Mouse (Mus musculus) stomach, postnatal 0 days (tissue): ENCODE measurements around the gene Irf2bpl.

Source experiments
- CTCF ChIP-seq: IDR thresholded peaks from 2 replicates; pipeline ENCODE4 v1.5.1; 2016; ENCODE audit warnings: antibody characterized with exemption, low read depth, mild to moderate bottlenecking, moderate library complexity
- EP300 ChIP-seq: optimal IDR thresholded peaks from 2 replicates; pipeline ENCODE3; 2016; ENCODE audit warnings: antibody characterized with exemption

DNA sequence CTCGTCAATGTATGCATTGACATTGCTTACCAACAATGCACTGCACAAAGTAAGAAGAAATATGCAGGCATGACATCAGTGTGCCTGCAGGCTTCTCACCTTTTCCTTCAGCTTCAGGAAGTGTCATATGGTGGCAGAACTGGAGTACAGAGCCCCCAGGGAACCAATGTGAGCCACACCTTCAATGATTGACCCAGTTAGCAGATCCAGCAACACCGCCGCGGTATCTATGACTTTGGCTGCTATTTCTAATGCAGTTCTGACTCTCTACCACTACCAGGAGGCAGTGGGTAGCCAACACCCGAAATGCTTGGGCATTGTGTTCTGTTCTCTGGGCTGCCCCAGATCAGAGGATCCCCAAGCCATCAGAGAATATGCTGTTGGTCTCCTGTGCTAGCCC, 33.9 kb downstream of the Irf2bpl start:
- TF ChIP-seq CTCF (no peak), EP300 (no peak)
